Mouse (Mus musculus) lung, embryonic 15.5 days (tissue): ENCODE data around the gene Panx3. TPM values are rescaled to one million over a fixed set of nuclear protein-coding genes. Genes with fewer than 3 reads are reported as not detected.

Experiments
- ATAC-seq: fragments of 200-750 bp; cut with Nextera tagmentation; 2 replicates; pipeline ENCODE4 v1.8.0; 2017; ENCODE audit warnings: moderate number of reproducible peaks, borderline replicate concordance; ENCODE audit not compliant: low FRiP score, low TSS enrichment; ENCODE audit errors: extremely low read depth
- H3K27ac ChIP-seq: fragments of 300-500 bp; sonication (generic); 2 replicates; pipeline ENCODE4 v1.5.1; 2015; ENCODE audit warnings: moderate library complexity, mild to moderate bottlenecking, inconsistent platforms
- H3K27me3 ChIP-seq: fragments of 300-500 bp; sonication (generic); 2 replicates; pipeline ENCODE4 v1.6.1; 2015; ENCODE audit warnings: inconsistent platforms
- H3K36me3 ChIP-seq: fragments of 300-500 bp; sonication (generic); 2 replicates; pipeline ENCODE4 v1.6.1; 2015; ENCODE audit warnings: inconsistent platforms
- H3K4me1 ChIP-seq: fragments of 300-500 bp; sonication (generic); 2 replicates; pipeline ENCODE4 v1.6.1; 2015; ENCODE audit warnings: inconsistent platforms
- H3K4me2 ChIP-seq: fragments of 300-500 bp; sonication (generic); 2 replicates; pipeline ENCODE4 v1.6.1; 2015; ENCODE audit warnings: inconsistent platforms, mild to moderate bottlenecking, moderate library complexity
- H3K4me3 ChIP-seq: fragments of 300-500 bp; sonication (generic); 2 replicates; pipeline ENCODE4 v1.5.1; 2015; ENCODE audit warnings: mild to moderate bottlenecking, inconsistent platforms
- H3K9ac ChIP-seq: fragments of 300-500 bp; sonication (generic); 2 replicates; pipeline ENCODE4 v1.6.1; 2015; ENCODE audit warnings: inconsistent platforms
- H3K9me3 ChIP-seq: fragments of 300-500 bp; sonication (generic); 2 replicates; pipeline ENCODE4 v1.6.1; 2016; ENCODE audit warnings: inconsistent platforms
- WGBS: fragments of 180-500 bp; shearing (Covaris S2); methylation state at CpG from one replicate; pipeline ENCODE4 v1.1.7; 2015; 5-methylcytosine and 5-hydroxymethylcytosine counted together
- polyA plus RNA-seq: library from polyadenylated mRNA; unstranded; fragments of >200 nt; fragmentation: Nextera tagmentation; extraction: Ambion mirVana; gene quantifications from 2 replicates; pipeline ENCODE4 v1.2.1, GENCODE M21; 2015

The Panx3 gene
- polyA plus RNA-seq, 1 experiment from 2014 or later: 0.07 TPM

DNA sequence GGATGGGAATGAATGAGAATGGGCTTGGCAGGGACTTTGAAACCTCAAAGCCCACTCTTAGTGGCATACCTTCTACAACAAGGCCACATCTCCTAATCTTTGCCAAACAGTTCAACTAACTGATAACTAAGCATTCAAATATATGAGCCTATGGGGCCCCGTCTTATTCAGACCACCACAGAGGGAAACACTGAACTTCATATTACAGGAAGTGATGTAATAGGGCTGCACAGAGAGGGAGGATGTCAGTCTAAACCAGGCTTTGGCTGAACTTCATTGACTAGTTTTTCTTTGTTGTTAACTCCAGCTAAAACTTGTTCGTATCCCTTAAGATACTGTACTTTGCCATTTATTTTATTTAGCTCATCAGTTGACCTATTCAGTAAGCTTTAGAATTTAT, 39.1 kb downstream of the Panx3 start:
- Histone ChIP-seq H3K27ac (no peak overlapping the region), H3K4me1 (0 out of 2 replicates have a peak, but pooled peaks cover 4% of the 10 kb centered on the region), H3K4me3 (no peak overlapping the region), H3K9me3 (no peaks in the 10 kb centered on the region), H3K27me3 (no peaks in the 10 kb centered on the region), H3K4me2 (no peak overlapping the region), H3K36me3 (no peaks in the 10 kb centered on the region), H3K9ac (no peak overlapping the region)
- WGBS: 71% methylated on average over 2 of the region's 2 CpGs
- ATAC-seq: no peak

DNA sequence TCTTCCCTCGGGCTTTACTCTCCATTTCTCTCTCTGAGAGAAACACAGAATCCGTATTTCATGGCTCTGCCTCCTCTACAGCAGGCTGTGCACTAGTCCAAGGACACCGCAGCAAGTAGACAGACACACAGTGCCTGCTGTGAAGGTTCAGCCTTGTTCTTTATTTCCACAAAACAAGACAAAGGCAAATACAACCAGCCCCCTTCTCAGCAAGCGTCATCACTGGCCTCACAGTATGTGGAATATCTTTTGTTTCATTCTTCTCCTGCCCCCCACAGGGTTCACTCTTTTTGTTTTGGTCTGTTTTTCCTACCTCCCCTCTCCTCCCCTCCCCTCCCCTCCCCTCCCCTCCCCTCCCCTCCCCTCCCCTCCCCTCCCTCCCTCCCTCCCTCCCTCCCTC, 40.5 kb downstream of the Panx3 start:
- Histone ChIP-seq H3K9ac (no peak overlapping the region), H3K27ac (no peak overlapping the region), H3K4me1 (0 out of 2 replicates have a peak, but pooled peaks cover 4% of the 10 kb centered on the region), H3K27me3 (no peaks in the 10 kb centered on the region), H3K36me3 (no peaks in the 10 kb centered on the region), H3K9me3 (no peaks in the 10 kb centered on the region), H3K4me2 (no peak overlapping the region), H3K4me3 (no peak overlapping the region)
- WGBS: 78% methylated on average over 4 of the region's 4 CpGs
- ATAC-seq: no peak

DNA sequence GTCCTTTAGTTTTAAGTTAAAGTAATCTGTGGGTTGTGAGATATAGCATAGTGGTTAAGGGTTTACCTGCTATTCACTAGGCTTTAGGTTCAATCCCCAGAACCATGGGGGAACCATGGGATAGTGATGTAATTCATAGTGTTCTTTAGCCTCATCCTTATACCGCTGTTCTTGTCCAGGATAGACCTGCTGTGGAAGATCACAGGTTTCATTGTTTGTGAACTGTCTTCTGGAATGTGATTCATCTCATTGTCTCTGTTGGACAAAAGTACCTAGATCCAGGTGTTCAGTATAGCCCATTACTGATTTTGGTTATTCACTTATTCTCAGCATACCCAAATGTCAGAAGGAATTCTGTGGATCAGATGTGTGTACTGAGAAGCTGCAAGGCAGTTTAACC, 41.8 kb downstream of the Panx3 start:
- WGBS: 93% methylated on average over 1 of the region's 1 CpGs
- H3K27me3 ChIP-seq: no peaks in the 10 kb centered on the region
- H3K27ac ChIP-seq: no peak overlapping the region
- H3K9ac ChIP-seq: no peak overlapping the region
- no peaks in the 10 kb centered on the region for H3K36me3 ChIP-seq
- H3K4me2 ChIP-seq: no peak overlapping the region
- 0 out of 2 replicates have a peak, but pooled peaks cover 4% of the 10 kb centered on the region for H3K4me1 ChIP-seq
- no peak for ATAC-seq
- H3K4me3 ChIP-seq: no peak overlapping the region
- no peaks in the 10 kb centered on the region for H3K9me3 ChIP-seq

DNA sequence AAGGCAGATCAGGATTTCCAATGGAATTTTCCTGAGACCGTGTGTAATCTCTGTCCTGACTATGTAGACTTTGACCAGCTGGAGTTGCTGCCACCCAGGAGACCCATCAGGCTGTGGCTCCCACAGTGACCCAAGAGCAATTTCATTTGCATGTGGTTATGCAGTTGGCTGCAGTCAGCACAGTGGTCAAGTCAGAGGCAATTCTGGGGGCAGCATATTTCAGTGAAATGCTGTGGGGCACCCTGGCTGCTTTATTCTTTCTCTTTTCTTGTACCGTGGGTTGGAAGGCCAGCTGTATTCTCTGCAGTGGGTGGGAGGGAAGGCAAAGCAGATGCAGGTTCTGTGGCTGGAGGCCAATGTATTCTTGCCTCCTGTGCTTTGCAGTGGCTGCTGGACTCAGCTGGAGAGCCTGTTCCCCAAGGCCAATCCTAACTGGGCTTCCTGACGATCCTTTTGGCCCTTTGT, 42.9 kb downstream of the Panx3 start:
- no peak overlapping the region for H3K27ac ChIP-seq
- WGBS: 27% methylated on average over 3 of the region's 3 CpGs
- H3K27me3 ChIP-seq: no peaks in the 10 kb centered on the region

DNA sequence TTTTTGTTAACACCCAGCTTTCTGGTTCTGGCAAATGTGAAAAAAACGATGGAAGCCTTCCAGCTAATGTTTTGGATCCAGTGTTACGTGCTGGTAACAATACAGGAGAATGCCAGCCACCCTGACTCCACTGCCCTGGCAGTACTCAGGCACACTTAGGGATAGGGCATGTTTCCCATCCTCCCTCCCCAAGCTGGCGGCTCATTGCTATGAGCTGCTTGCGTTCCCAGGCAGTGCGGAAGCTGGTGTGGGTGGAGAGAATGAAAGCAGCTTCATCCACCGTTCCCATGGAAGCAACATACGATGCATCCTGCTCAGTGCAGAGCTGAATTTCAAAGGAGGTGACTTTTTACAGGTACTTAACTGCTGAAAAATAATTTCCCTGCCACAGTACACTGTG, 43.4 kb downstream of the Panx3 start:
- Histone ChIP-seq H3K9ac (no peak overlapping the region), H3K27me3 (no peaks in the 10 kb centered on the region), H3K4me3 (no peak overlapping the region), H3K9me3 (no peaks in the 10 kb centered on the region), H3K36me3 (no peaks in the 10 kb centered on the region), H3K4me2 (no peak overlapping the region), H3K4me1 (0 out of 2 replicates have a peak, but pooled peaks cover 4% of the 10 kb centered on the region), H3K27ac (no peak overlapping the region)
- ATAC-seq: no peak
- 43% methylated on average over 7 of the region's 7 CpGs for WGBS

More for the DNA sequence above, 42.9 kb downstream of the Panx3 start:
- H3K4me3 ChIP-seq: no peak overlapping the region
- no peaks in the 10 kb centered on the region for H3K9me3 ChIP-seq
- no peaks in the 10 kb centered on the region for H3K36me3 ChIP-seq
- H3K4me1 ChIP-seq: 0 out of 2 replicates have a peak, but pooled peaks cover 4% of the 10 kb centered on the region
- H3K9ac ChIP-seq: no peak overlapping the region
- ATAC-seq: no peak
- H3K4me2 ChIP-seq: no peak overlapping the region

DNA sequence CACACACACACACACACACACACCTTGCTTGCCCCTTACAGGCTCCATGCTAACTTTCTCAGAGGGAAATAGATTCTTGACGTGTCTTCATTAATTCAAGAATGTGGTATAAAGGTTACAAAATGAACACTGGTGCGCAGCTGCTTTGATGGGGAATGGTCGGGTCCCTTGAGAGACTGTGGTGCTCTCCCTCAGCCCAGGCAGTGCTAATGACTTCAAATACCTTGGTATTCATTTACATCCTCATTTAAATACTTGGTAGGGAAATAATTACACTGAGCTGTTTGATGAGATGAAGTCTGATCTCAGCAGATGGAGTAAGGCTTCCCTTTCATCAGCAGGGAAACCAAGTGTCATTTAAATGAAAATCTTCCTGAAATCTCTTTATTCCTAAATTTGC, 43.9 kb downstream of the Panx3 start:
- no peak for ATAC-seq
- Histone ChIP-seq H3K36me3 (no peaks in the 10 kb centered on the region), H3K4me2 (no peak overlapping the region), H3K4me1 (0 out of 2 replicates have a peak, but pooled peaks cover 4% of the 10 kb centered on the region), H3K27ac (no peak overlapping the region), H3K9me3 (no peaks in the 10 kb centered on the region), H3K9ac (no peak overlapping the region), H3K27me3 (no peaks in the 10 kb centered on the region), H3K4me3 (no peak overlapping the region)
- WGBS: 59% methylated on average over 3 of the region's 3 CpGs

DNA sequence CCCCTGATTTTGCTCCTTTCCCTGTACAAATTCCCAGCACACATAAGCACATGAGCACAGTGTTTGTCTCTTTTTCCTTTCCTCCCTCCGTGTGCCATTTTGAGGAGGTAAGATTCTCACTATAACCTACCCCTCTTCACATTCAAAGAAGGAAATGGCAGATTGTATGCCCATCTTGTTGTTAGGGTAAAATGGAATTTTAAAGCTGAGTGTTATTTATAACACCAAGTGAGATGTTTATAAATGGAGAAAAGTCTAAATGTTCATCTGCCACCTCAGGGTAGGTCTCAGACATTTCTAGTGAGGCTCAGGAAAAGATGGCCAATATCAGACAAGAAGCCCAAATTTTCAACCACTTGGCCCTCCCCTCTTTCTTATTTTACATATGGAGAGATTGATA, 44.5 kb downstream of the Panx3 start:
- no peaks in the 10 kb centered on the region for H3K36me3 ChIP-seq
- WGBS: 67% methylated on average over 1 of the region's 1 CpGs
- H3K4me1 ChIP-seq: 0 out of 2 replicates have a peak, but pooled peaks cover 4% of the 10 kb centered on the region
- H3K4me2 ChIP-seq: no peak overlapping the region
- no peak overlapping the region for H3K9ac ChIP-seq
- no peaks in the 10 kb centered on the region for H3K9me3 ChIP-seq
- no peak overlapping the region for H3K27ac ChIP-seq
- H3K27me3 ChIP-seq: no peaks in the 10 kb centered on the region
- ATAC-seq: no peak
- no peak overlapping the region for H3K4me3 ChIP-seq

DNA sequence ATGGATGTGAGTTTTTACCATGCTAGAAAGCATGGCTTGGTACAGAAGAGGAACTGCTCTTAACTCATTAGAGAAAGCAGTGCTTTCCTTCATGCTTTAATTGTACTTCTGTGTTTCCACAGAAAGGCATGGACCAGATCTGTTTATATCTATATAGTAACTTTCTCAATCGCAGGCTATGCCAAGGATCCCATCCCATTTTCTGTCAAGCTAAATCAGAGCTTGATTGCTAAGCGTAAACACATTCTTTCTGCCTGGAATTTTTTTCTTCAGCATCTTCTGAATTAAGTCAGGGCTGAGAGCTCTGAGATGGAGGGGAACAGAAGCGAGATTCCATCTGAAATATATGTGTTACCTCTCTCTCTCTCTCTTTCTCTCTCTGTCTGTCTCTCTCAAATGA, 45.1 kb downstream of the Panx3 start:
- no peak overlapping the region for H3K9ac ChIP-seq
- WGBS: 45% methylated on average over 3 of the region's 3 CpGs
- H3K36me3 ChIP-seq: no peaks in the 10 kb centered on the region
- no peaks in the 10 kb centered on the region for H3K27me3 ChIP-seq
- no peak overlapping the region for H3K4me3 ChIP-seq
- 0 out of 2 replicates have a peak, but pooled peaks cover 4% of the 10 kb centered on the region for H3K4me1 ChIP-seq
- no peak overlapping the region for H3K27ac ChIP-seq
- ATAC-seq: no peak
- H3K9me3 ChIP-seq: no peaks in the 10 kb centered on the region
- H3K4me2 ChIP-seq: no peak overlapping the region

DNA sequence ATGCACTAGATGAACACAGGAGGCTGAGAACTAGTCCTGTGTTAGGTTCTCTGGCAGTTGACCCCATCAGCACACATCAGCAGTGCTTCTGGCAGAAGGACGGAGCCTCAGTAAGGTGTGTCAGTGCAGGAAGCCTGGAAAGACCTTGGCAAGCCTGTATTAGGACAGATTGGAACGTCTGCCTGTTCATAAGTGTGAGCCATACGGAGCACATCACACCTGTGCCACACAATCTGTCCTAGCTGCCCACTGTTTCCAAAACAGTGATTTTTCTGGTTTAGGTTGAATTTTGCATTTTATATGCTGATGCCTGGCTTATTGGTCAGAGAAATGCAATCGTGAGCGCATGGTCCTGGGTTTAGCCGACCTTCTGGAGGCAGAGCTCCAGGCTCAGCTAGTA, 47.7 kb downstream of the Panx3 start:
- Histone ChIP-seq H3K27me3 (no peaks in the 10 kb centered on the region), H3K36me3 (no peaks in the 10 kb centered on the region), H3K9ac (no peak overlapping the region), H3K9me3 (no peaks in the 10 kb centered on the region), H3K4me3 (no peak overlapping the region), H3K27ac (no peak overlapping the region), H3K4me1 (0 out of 2 replicates have a peak, but pooled peaks cover 3% of the 10 kb centered on the region), H3K4me2 (no peak overlapping the region)
- 81% methylated on average over 6 of the region's 6 CpGs for WGBS
- ATAC-seq: no peak

DNA sequence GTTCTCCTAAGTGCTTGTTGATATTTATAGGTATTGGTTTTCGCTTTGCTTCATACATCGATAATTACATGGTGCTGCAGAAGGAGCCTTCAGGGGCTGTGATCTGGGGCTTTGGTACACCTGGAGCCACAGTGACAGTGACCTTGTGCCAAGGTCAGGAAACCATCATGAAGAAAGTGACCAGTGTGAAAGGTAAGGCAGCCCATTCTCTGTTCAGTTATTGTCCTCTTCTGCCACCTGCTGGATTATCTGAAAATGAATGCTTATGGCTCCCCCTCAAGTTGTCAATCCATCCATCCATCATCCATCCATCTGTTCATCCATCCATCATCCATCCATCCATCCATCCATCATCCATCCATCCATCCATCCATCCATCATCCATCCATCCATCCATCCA, 52.3 kb downstream of the Panx3 start:
- Histone ChIP-seq H3K9ac (no peak overlapping the region), H3K27me3 (no peaks in the 10 kb centered on the region)

DNA sequence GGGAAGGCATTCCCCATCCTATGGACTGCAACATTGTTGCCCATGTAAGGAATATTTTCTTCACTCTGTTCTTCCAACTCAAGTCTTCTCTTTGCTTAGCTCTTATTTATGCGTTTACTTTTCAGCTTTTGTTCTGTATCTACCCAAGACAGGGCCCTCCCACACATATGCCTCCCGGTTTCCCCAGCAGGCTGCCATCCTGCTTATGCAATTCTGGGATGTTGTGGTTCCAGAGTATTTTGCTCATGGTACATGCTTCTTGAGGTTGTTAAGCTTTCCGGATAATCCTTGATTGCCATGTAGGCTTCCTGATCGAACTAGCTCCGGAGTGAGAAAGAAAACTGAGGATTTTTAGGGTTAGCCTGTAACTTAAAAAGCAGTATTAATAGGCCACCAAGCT, 53.8 kb downstream of the Panx3 start:
- Histone ChIP-seq H3K4me1 (peaks cover 9% of the 10 kb centered on the region; the same call in 1 of the 2 replicates), H3K4me3 (no peak overlapping the region), H3K9ac (no peak overlapping the region), H3K36me3 (no peaks in the 10 kb centered on the region), H3K9me3 (no peaks in the 10 kb centered on the region), H3K27me3 (no peaks in the 10 kb centered on the region), H3K27ac (no peak overlapping the region), H3K4me2 (no peak overlapping the region)
- no peak for ATAC-seq
- WGBS: 68% methylated on average over 5 of the region's 5 CpGs

More for the DNA sequence above, 52.3 kb downstream of the Panx3 start:
- H3K9me3 ChIP-seq: no peaks in the 10 kb centered on the region
- H3K27ac ChIP-seq: no peak overlapping the region
- no peaks in the 10 kb centered on the region for H3K36me3 ChIP-seq
- no peak overlapping the region for H3K4me2 ChIP-seq
- H3K4me3 ChIP-seq: no peak overlapping the region
- peaks cover 9% of the 10 kb centered on the region; the same call in 1 of the 2 replicates for H3K4me1 ChIP-seq
- 48% methylated on average over 2 of the region's 2 CpGs for WGBS
- no peak for ATAC-seq

DNA sequence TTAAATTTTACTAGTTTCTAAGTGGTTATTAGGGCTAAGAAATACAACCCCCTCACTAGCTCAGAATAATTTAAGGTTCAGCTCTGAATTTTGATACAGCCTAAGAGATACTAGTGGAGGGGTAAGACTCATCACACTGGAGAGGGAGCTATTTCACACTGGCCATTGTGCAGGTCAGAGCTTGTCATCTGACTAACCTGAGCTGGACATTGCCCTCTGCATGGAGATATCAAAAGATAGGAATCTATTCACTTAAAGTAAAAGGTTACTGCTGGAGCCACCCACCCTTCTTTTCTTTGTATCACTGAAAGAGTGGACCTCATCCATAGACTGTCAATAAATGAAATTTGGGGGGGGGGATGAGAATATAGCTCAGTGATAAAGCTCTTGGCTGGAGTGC, 54.7 kb downstream of the Panx3 start:
- no peak for ATAC-seq
- Histone ChIP-seq H3K27ac (no peak overlapping the region), H3K36me3 (no peaks in the 10 kb centered on the region), H3K9ac (peak overlapping the region; percentile 51; the same call in 1 of the 2 replicates), H3K9me3 (no peaks in the 10 kb centered on the region), H3K27me3 (no peaks in the 10 kb centered on the region), H3K4me1 (peaks cover 9% of the 10 kb centered on the region; the same call in 1 of the 2 replicates), H3K4me3 (peak overlapping the region; percentile 64; the same call in 1 of the 2 replicates), H3K4me2 (peak overlapping the region; percentile 69)

DNA sequence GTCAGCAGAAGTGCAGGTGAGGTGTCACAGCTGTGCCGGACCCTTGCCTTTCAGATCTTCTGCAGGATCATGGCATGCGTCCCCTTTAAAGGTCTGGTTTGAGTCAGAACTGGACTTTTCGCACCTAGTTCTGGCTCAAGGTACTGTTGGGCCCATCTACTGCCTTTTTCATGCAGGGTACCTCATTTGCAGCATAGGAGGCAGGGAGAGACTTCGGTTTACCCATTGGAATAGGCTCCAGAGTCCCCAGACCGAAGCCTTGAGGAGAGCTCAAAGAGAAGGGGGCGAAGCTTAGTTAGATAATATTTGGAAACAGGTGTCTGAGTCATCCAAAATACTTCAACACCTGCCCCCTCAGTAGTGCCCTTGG, 55.1 kb downstream of the Panx3 start:
- peak overlapping the region; percentile 64 for H3K4me3 ChIP-seq
- ATAC-seq: peak; percentile 58
- H3K27me3 ChIP-seq: no peaks in the 10 kb centered on the region
- H3K36me3 ChIP-seq: no peaks in the 10 kb centered on the region
- H3K27ac ChIP-seq: peak overlapping the region; percentile 66
- H3K9me3 ChIP-seq: no peaks in the 10 kb centered on the region
- H3K4me2 ChIP-seq: peak overlapping the region; percentile 69
- peak overlapping the region; percentile 51 for H3K9ac ChIP-seq
- WGBS: 16% methylated on average over 6 of the region's 6 CpGs
- H3K4me1 ChIP-seq: peaks cover 9% of the 10 kb centered on the region; the same call in 1 of the 2 replicates
